Mouse (Mus musculus) bone marrow, adult 2 months (tissue): ENCODE measurements around the gene Zdhhc7.

Source experiments
- CTCF ChIP-seq: fragments of 200-500 bp; IDR thresholded peaks from 2 replicates; pipeline ENCODE4 v1.5.1; 2011; ENCODE audit warnings: low read length, control low read depth; ENCODE audit not compliant: control insufficient read depth, insufficient read depth
- POLR2A ChIP-seq: fragments of 200-500 bp; IDR thresholded peaks from 2 replicates; pipeline ENCODE4 v1.6.1; 2011; ENCODE audit warnings: low read depth, mild to moderate bottlenecking, control low read depth, low read length, borderline replicate concordance; ENCODE audit not compliant: control insufficient read depth

- TF ChIP-seq POLR2A (no peak), CTCF (no peak)
These were observed 34.4 kb upstream of the Zdhhc7 start for GRCm38 (mm10) chr8:120135687-120136086.
